Mouse (Mus musculus) stomach, postnatal 0 days (tissue): ENCODE measurements at regions not wholly inside any gene's neighbourhood (a gene's known extent, or its start where the extent isn't known, plus 50 kb on each side); places are given as distances from the start of the nearest gene placed in this dataset.

Experiments used
- CTCF ChIP-seq: IDR thresholded peaks from 2 replicates; pipeline ENCODE4 v1.5.1; 2016; ENCODE audit warnings: antibody characterized with exemption, low read depth, mild to moderate bottlenecking, moderate library complexity
- EP300 ChIP-seq: optimal IDR thresholded peaks from 2 replicates; pipeline ENCODE3; 2016; ENCODE audit warnings: antibody characterized with exemption

GRCm38 (mm10) chr4:70844742-70845141, 309.9 kb upstream of the Megf9 start:
- TF ChIP-seq CTCF (no peak), EP300 (no peak)
